In genomic region chr17:28682311-28683084, GRCm38 (mm10) we compare ENCODE assay signal across 15 mouse cellular contexts. TPM values are rescaled to one million over a fixed set of nuclear protein-coding genes. Genes with fewer than 3 reads are reported as not detected.
A peak's percentile ranks its signal among the peaks of the same experiment; 100 is the strongest.
DNase-seq lines count a peak whose midpoint lies in the region; ATAC-seq and TF ChIP-seq lines count a peak whose summit lies in the region.
"Had no signal": no experiment of that assay in that cellular context is flagged by ENCODE, and none has a peak within 500 bp of the region (broad histone marks: within the 10 kb centered on the region; RNA-seq: fewer than 3 reads in every experiment).

No protein-coding gene starts in this region.

- H3K36me3 ChIP-seq in intestine, embryonic 15.5 days: no peaks in the 10 kb centered on the region
- H3K36me3 ChIP-seq: embryonic facial prominence, embryonic 15.5 days; heart, embryonic 15.5 days had no signal

- 46% methylated on average over 13 of the region's 13 CpGs for WGBS in bone marrow, adult 2 months
- 71% methylated on average over 13 of the region's 13 CpGs for WGBS in intestine, embryonic 15.5 days

- peak overlapping the region; percentile 83 for H3K27ac ChIP-seq in bone marrow, adult 2 months (ENCODE audit: control insufficient read depth, insufficient read depth, low read depth, low read length, poor library complexity)
- peak overlapping the region; percentile 71 for H3K27ac ChIP-seq in intestine, embryonic 15.5 days
- H3K27ac ChIP-seq: embryonic facial prominence, embryonic 15.5 days; heart, embryonic 15.5 days; hindbrain, embryonic 14.5 days had no signal

- no peaks in the 10 kb centered on the region for H3K9me3 ChIP-seq in intestine, embryonic 15.5 days
- H3K9me3 ChIP-seq: embryonic facial prominence, embryonic 15.5 days; heart, embryonic 15.5 days had no signal

- TF ChIP-seq CTCF in bone marrow, adult 2 months (IDR thresholded peaks at IDR 0.05; ENCODE audit: control insufficient read depth, insufficient read depth, low read length): no peak

- H3K4me3 ChIP-seq in bone marrow, adult 2 months (replicated peaks; ENCODE audit: control insufficient read depth, low read depth, low read length): peak overlapping the region; percentile 25
- no peak overlapping the region for H3K4me3 ChIP-seq in intestine, embryonic 15.5 days (replicated peaks)
- H3K4me3 ChIP-seq: embryonic facial prominence, embryonic 15.5 days; heart, embryonic 15.5 days had no signal

- DNase-seq in kidney, postnatal 14 days: peak; percentile 74
- peak; percentile 53 for DNase-seq in lung, postnatal 25 days (ENCODE audit: low spot score)
- no peak for DNase-seq in natural killer cell, adult 2 months (ENCODE audit: low spot score in 2 of 2)
- DNase-seq in right cerebral cortex, postnatal 36 days (ENCODE audit: low spot score in 2 of 2): no peak
- no peak for DNase-seq in urinary bladder, adult 2 months (ENCODE audit: low spot score)
- DNase-seq: cerebellum, postnatal 25 days; thymus, postnatal 25 days had no signal

- peaks cover 8% of the 10 kb centered on the region; the same call in 1 of the 2 replicates for H3K4me1 ChIP-seq in bone marrow, adult 2 months (ENCODE audit: control insufficient read depth, insufficient read depth, low read length)
- no peaks in the 10 kb centered on the region for H3K4me1 ChIP-seq in intestine, embryonic 15.5 days (replicated peaks)
- H3K4me1 ChIP-seq: embryonic facial prominence, embryonic 15.5 days; heart, embryonic 15.5 days had no signal

- no peak for TF ChIP-seq POLR2A in bone marrow, adult 2 months (IDR thresholded peaks at IDR 0.05; ENCODE audit: borderline replicate concordance, control insufficient read depth, low read depth, low read length)

- peak; percentile 94 for ATAC-seq in intestine, embryonic 15.5 days
- ATAC-seq: forebrain, embryonic 16.5 days; midbrain, embryonic 16.5 days had no signal

- H3K9ac ChIP-seq in intestine, embryonic 15.5 days: no peak overlapping the region
- H3K9ac ChIP-seq: embryonic facial prominence, embryonic 15.5 days; heart, embryonic 15.5 days; hindbrain, embryonic 14.5 days had no signal

- H3K4me2 ChIP-seq in intestine, embryonic 15.5 days (replicated peaks): no peak overlapping the region
- H3K4me2 ChIP-seq: embryonic facial prominence, embryonic 15.5 days; heart, embryonic 15.5 days; hindbrain, embryonic 14.5 days had no signal

- H3K27me3 ChIP-seq in intestine, embryonic 15.5 days (replicated peaks): no peaks in the 10 kb centered on the region
- H3K27me3 ChIP-seq: CH12.LX; embryonic facial prominence, embryonic 15.5 days; heart, embryonic 15.5 days had no signal

RNA-seq across cellular contexts. Expression of gene Slc26a8, which starts 7.5 kb away (rescaled TPM):
- polyA plus RNA-seq in bone marrow, adult 2 months (2011; ENCODE audit: insufficient read depth, insufficient read length, low replicate concordance, missing spikeins): 5.3 and 5.9 TPM in 2 replicates
- 0.11 and 0.20 TPM in 2 replicates for polyA plus RNA-seq in intestine, embryonic 15.5 days (2015; fragmentation: Nextera tagmentation; extraction: Ambion mirVana)
- polyA plus RNA-seq in urinary bladder, adult 2 months (2012; rRNA removed): 2.9 and 3.1 TPM in 2 replicates

RNA-seq across cellular contexts. Expression of gene Mapk14, which starts 8.6 kb away (rescaled TPM):
- polyA plus RNA-seq in bone marrow, adult 2 months (2011; ENCODE audit: insufficient read depth, insufficient read length, low replicate concordance, missing spikeins): 35.7 and 100 TPM in 2 replicates
- polyA plus RNA-seq in intestine, embryonic 15.5 days (2015; fragmentation: Nextera tagmentation; extraction: Ambion mirVana): 42.4 and 45.5 TPM in 2 replicates
- polyA plus RNA-seq in urinary bladder, adult 2 months (2012; rRNA removed): 97.4 and 97.7 TPM in 2 replicates

RNA-seq across cellular contexts. Expression of gene AC170998.1, which starts 43.4 kb away (rescaled TPM):
- polyA plus RNA-seq in bone marrow, adult 2 months (2011; ENCODE audit: insufficient read depth, insufficient read length, low replicate concordance, missing spikeins): 2.7 and 6.1 TPM in 2 replicates
- 2.1 and 2.4 TPM in 2 replicates for polyA plus RNA-seq in intestine, embryonic 15.5 days (2015; fragmentation: Nextera tagmentation; extraction: Ambion mirVana)
- 0.34 and 1.1 TPM in 2 replicates for polyA plus RNA-seq in urinary bladder, adult 2 months (2012; rRNA removed)

RNA-seq across cellular contexts. Expression of gene Srpk1, which starts 60.0 kb away (rescaled TPM):
- polyA plus RNA-seq in bone marrow, adult 2 months (2011; ENCODE audit: insufficient read depth, insufficient read length, low replicate concordance, missing spikeins): 67.3 and 78.8 TPM in 2 replicates
- polyA plus RNA-seq in intestine, embryonic 15.5 days (2015; fragmentation: Nextera tagmentation; extraction: Ambion mirVana): 97.1 and 97.5 TPM in 2 replicates
- polyA plus RNA-seq in urinary bladder, adult 2 months (2012; rRNA removed): 31.2 and 33.5 TPM in 2 replicates

Comparison
In these comparisons a context has a peak if more than half of its experiments do, and no peak if none do; other contexts are left out.
1. DNase-seq: peak in kidney, postnatal 14 days (single experiment) and lung, postnatal 25 days (single experiment); none in natural killer cell, adult 2 months (0 of 2), right cerebral cortex, postnatal 36 days (0 of 2) and urinary bladder, adult 2 months (single experiment).